Mouse (Mus musculus) kidney, postnatal 0 days (tissue): ENCODE data around the gene Adarb2. TPM values are rescaled to one million over a fixed set of nuclear protein-coding genes. Genes with fewer than 3 reads are reported as not detected.

Source experiments
- ATAC-seq: fragments of 200-750 bp; cut with Nextera tagmentation; replicated peaks from 2 replicates; pipeline ENCODE4 v1.8.0; 2017; ENCODE audit warnings: low read depth, moderate number of reproducible peaks, moderate TSS enrichment, moderate library complexity; ENCODE audit not compliant: low FRiP score
- DNase-seq: peaks from one replicate; pipeline ENCODE4 v3.0.0-alpha.2; 2016; ENCODE audit warnings: low spot score
- H3K27ac ChIP-seq: fragments of 300-500 bp; sonication (generic); 2 replicates; pipeline ENCODE4 v1.5.1; 2014; ENCODE audit warnings: mild to moderate bottlenecking
- H3K27me3 ChIP-seq: fragments of 300-500 bp; sonication (generic); 2 replicates; pipeline ENCODE4 v1.6.1; 2014; ENCODE audit warnings: low read length, mixed read lengths; ENCODE audit not compliant: insufficient read depth
- H3K36me3 ChIP-seq: fragments of 300-500 bp; sonication (generic); 2 replicates; pipeline ENCODE4 v1.6.1; 2014; ENCODE audit warnings: low read length, mixed read lengths; ENCODE audit not compliant: insufficient read depth
- H3K4me1 ChIP-seq: fragments of 300-500 bp; sonication (generic); replicated peaks from 2 replicates; pipeline ENCODE4 v1.6.1; 2014; ENCODE audit warnings: antibody characterized with exemption, low read length, mixed read lengths; ENCODE audit not compliant: insufficient read depth
- H3K4me2 ChIP-seq: fragments of 300-500 bp; sonication (generic); 2 replicates; pipeline ENCODE4 v1.6.1; 2014; ENCODE audit warnings: mild to moderate bottlenecking, low read length, moderate library complexity, mixed read lengths
- H3K4me3 ChIP-seq: fragments of 300-500 bp; sonication (generic); replicated peaks from 2 replicates; pipeline ENCODE4 v1.5.1; 2014; ENCODE audit warnings: low read depth, low read length
- H3K9ac ChIP-seq: fragments of 300-500 bp; sonication (generic); 2 replicates; pipeline ENCODE4 v1.6.1; 2014; ENCODE audit warnings: low read depth, low read length
- H3K9me3 ChIP-seq: fragments of 300-500 bp; sonication (generic); replicated peaks from 2 replicates; pipeline ENCODE4 v1.6.1; 2016; ENCODE audit warnings: low read length, inconsistent platforms, mixed read lengths
- CTCF ChIP-seq: IDR thresholded peaks from 2 replicates; pipeline ENCODE4 v1.5.1; 2016; ENCODE audit warnings: antibody characterized with exemption, low read depth, mild to moderate bottlenecking, moderate library complexity
- WGBS: fragments of 180-500 bp; shearing (Covaris S2); extraction: QIAGEN DNeasy Blood & Tissue Kit; methylation state at CpG from one replicate; pipeline ENCODE4 v1.1.7; 2014; 5-methylcytosine and 5-hydroxymethylcytosine counted together
- polyA plus RNA-seq: library from polyadenylated mRNA; unstranded; fragments of >200 nt; fragmentation: Nextera tagmentation; extraction: Ambion mirVana; gene quantifications from 2 replicates; pipeline ENCODE4 v1.2.1, GENCODE M21; 2015

The Adarb2 gene
- polyA plus RNA-seq, 1 experiment from 2014 or later: 0.08 TPM

- H3K4me1 ChIP-seq: no peaks in the 10 kb centered on the region
- WGBS: 67% methylated on average over 6 of the region's 6 CpGs
These were observed 203.4 kb downstream of the Adarb2 start for GRCm38 (mm10) chr13:8406020-8406419.

DNA sequence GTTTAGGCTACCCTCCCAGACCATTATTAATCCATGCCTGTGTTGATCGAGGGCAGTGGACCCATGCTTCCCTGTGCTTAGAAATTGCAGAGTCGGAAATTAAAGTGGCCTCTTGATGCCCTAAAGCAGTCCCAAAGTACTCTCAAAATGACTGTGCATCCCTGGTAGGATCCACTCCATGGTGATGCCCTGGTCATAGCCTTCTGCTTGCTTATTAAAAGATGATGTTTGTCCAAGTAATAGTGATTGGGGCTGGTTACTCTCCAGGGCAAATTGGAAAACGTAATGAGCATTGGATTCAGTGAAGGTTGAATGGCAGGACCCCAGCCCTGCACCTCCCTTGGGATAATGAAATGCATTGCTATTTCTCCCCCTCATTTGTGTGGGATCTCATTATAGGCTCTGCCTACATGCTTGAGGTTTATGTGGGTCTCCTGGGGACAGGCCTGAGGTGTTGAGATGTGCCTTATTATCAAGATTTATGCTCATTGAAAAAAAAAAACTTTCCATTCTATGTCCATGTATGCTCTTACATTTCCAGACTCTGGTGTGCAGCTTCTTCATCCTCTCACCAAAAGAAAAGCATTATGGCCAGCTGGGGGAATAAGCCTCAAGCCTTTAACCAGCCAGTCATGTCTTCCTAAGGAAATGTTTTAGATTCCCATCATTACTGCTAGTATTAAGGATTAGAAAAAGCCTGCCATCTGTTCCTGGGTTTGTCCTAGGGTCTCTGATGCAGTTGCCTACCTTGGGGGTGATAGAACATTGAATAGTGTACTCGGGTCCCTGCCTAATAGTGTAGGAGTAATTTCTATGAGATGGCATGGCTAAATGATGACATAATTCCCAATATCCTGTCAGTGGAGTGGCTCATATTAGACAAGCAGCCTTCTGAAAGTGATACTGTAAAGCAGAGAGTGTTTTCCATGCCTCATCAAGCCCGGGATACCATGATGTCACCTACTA, 208.0 kb downstream of the Adarb2 start:
- H3K27me3 ChIP-seq: no peaks in the 10 kb centered on the region
- WGBS: 65% methylated on average over 5 of the region's 5 CpGs
- H3K36me3 ChIP-seq: no peaks in the 10 kb centered on the region
- H3K4me2 ChIP-seq: no peak overlapping the region
- no peak for TF ChIP-seq CTCF
- H3K9ac ChIP-seq: no peak overlapping the region
- ATAC-seq (no peak), DNase-seq (no peak)
- H3K4me1 ChIP-seq: no peaks in the 10 kb centered on the region
- no peak overlapping the region for H3K27ac ChIP-seq
- H3K9me3 ChIP-seq: no peaks in the 10 kb centered on the region
- no peak overlapping the region for H3K4me3 ChIP-seq

More at GRCm38 (mm10) chr13:8406020-8406419, 203.4 kb downstream of the Adarb2 start:
- H3K4me2 ChIP-seq: no peak overlapping the region
- DNase-seq: no peak
- no peaks in the 10 kb centered on the region for H3K36me3 ChIP-seq
- H3K4me3 ChIP-seq: no peak overlapping the region
- no peak for ATAC-seq
- no peak overlapping the region for H3K9ac ChIP-seq
- no peak for TF ChIP-seq CTCF
- H3K9me3 ChIP-seq: no peaks in the 10 kb centered on the region
- H3K27me3 ChIP-seq: no peaks in the 10 kb centered on the region
- no peak overlapping the region for H3K27ac ChIP-seq

- H3K27ac ChIP-seq: no peak overlapping the region
- H3K36me3 ChIP-seq: no peaks in the 10 kb centered on the region
- no peaks in the 10 kb centered on the region for H3K27me3 ChIP-seq
- H3K4me2 ChIP-seq: no peak overlapping the region
- no peak overlapping the region for H3K4me3 ChIP-seq
- no peaks in the 10 kb centered on the region for H3K9me3 ChIP-seq
- ATAC-seq (no peak), DNase-seq (no peak)
- no peak overlapping the region for H3K9ac ChIP-seq
- H3K4me1 ChIP-seq: no peaks in the 10 kb centered on the region
- TF ChIP-seq CTCF: no peak
- WGBS: 89% methylated on average over 15 of the region's 15 CpGs
These were observed 221.5 kb downstream of the Adarb2 start for GRCm38 (mm10) chr13:8424019-8424719.

GRCm38 (mm10) chr13:8439188-8439835, 236.6 kb downstream of the Adarb2 start:
- no peaks in the 10 kb centered on the region for H3K9me3 ChIP-seq

GRCm38 (mm10) chr13:8445415-8445814, 242.7 kb downstream of the Adarb2 start:
- no peaks in the 10 kb centered on the region for H3K4me1 ChIP-seq
- no peak overlapping the region for H3K27ac ChIP-seq
- DNase-seq: no peak
- H3K4me3 ChIP-seq: no peak overlapping the region
- ATAC-seq: no peak
- H3K4me2 ChIP-seq: no peak overlapping the region
- no peaks in the 10 kb centered on the region for H3K27me3 ChIP-seq
- no peak overlapping the region for H3K9ac ChIP-seq
- WGBS: 69% methylated on average over 2 of the region's 2 CpGs
- no peaks in the 10 kb centered on the region for H3K9me3 ChIP-seq
- no peaks in the 10 kb centered on the region for H3K36me3 ChIP-seq
- TF ChIP-seq CTCF: no peak

More at GRCm38 (mm10) chr13:8439188-8439835, 236.6 kb downstream of the Adarb2 start:
- Histone ChIP-seq H3K4me2 (no peak overlapping the region), H3K4me3 (no peak overlapping the region), H3K4me1 (no peaks in the 10 kb centered on the region), H3K9ac (no peak overlapping the region), H3K27me3 (no peaks in the 10 kb centered on the region), H3K27ac (no peak overlapping the region), H3K36me3 (no peaks in the 10 kb centered on the region)
- DNase-seq (no peak), ATAC-seq (no peak)
- TF ChIP-seq CTCF: no peak
- WGBS: 88% methylated on average over 4 of the region's 4 CpGs
